Mouse (Mus musculus): ENCODE measurements around the gene Hdac7.

Hdac7 gene

DNA sequence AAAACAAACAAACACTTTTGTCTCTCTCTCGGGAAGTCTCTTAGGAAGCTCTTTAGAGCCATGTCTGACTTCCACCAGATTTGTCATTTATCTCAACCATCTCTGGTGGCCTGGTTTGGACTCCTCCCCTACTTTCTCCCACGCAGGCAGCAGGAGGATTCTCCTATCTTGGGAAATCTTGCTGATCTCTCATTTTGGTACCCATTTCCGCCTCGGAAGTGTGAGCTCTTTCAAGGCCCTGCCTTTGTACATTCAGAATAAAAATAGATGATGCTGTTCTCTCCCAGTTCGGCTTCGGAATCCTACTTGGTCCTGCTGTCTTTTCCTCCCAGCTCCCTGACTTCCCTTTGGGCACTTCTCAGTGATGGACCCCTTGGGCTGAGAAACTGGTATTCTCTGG lies 10.2 kb upstream of the Hdac7 start:
- DNase-seq (ENCODE audit: low spot score) = no peak

DNA sequence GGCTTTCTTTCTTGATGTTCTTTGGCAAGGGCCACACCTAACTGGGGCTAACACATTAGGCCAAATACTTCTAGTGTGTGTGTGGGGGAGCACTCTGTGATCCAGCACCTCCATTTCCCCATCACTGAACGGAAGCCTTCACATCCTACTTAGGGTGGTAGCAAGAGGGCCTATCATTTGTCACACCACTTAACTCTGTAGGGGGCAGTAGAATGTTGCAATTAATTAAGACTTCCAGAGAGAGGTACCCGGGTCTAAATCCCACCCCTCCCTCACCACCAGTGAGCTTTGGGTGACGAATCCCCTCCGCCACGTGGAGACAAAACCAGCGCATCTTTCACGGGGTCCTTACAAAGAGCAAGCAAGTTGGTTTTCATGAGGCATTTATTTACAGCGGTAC lies 9.8 kb upstream of the Hdac7 start:
- DNase-seq (ENCODE audit: low spot score) = no peak

DNA sequence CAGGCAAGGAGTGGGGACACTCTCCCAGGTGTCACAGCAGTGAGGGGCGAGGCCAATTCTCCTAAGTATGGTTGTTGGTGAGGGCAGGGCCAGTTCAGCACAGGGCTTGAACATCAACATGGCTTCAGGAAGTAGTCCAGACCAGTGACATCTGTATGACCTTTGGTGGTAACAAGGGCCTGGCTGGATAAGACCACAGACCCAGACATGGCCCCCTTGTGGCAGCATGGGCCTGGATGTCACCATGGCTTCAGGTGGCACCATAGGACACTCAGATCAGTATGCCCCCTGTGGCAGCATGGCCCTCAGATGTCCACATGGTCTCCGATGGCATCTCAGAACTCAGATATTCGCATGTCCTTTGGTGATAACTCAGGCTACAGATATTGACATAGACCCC lies 8.0 kb upstream of the Hdac7 start:
- DNase-seq (ENCODE audit: low spot score) = no peak

DNA sequence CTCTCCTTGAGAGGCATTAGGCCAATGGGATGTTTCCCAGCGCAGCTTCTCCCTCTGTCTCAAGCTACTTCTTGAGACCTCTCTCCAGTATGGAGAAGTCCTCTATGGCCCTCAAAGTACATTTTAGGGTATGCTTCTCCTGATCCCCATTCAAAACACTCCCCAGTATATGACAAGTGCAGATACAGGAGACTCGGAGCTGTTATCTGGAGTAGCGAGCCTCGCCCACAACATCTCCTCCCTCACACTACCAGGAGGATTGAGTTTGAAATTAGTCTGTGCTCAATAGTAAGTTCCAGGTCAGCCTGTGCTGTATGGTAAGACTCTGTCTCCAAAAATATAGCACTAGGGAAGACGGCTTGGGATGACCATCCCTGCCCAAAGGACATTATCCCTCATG lies 6.7 kb upstream of the Hdac7 start:
- DNase-seq (ENCODE audit: low spot score) = no peak

DNA sequence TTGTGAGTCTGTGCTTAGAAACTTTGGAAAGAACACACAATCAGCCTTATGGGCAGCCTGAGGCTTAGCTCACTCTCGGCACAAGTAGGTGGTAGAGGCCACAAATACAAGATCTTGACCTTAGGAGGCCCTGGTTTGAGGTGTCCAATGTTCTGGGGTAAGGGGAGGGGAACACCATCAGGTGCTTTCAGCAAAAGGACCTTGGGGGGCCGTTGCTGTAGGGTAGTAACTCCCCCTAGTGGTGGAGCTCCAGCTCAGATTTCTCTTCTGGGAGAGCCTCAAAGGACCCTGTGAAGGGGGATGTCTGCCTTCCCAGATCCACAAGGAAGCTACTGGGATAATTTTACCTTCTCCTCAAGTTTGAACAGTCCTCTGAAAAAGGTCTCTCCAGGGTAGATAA lies 6.1 kb upstream of the Hdac7 start:
- no peak for DNase-seq (ENCODE audit: low spot score)

DNA sequence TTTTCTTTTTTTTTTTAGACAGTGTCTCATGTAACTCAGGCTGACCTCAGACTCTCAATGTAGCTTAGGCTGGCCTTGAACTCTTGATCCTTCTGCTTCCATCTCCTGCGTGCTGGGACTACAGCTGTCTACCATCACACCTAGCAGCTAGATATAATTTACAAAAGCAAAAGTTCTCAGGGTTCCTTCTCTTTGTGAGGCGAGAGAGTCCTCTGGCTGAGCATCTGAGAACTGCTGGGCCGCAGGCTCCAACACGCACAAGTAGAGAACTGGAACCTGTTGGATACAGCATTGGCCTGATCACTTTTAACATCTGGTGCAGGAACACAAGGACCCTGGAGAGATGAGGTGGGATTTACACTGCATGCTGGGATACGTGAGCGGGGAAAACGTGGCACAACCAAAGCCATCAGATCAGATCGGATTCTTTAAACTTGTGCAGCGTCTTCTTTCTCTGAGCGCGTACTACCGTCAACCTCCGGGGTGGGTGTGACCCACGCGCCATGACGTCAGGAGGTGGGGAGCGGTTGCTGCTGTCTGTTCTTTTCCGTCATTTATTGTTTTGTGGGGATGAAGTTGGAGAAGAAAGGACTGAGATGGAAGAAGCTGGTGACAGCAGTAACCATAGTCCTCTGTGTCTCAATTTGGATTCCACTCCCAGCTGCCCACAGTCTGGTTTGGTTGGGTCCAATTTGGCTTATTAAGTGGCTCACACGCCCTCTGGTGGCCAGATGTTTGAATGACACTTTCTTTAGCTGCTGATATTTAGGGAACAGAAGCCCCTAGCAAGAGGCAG lies 5.0 kb upstream of the Hdac7 start:
- DNase-seq (ENCODE audit: low spot score) = peak; percentile 75

DNA sequence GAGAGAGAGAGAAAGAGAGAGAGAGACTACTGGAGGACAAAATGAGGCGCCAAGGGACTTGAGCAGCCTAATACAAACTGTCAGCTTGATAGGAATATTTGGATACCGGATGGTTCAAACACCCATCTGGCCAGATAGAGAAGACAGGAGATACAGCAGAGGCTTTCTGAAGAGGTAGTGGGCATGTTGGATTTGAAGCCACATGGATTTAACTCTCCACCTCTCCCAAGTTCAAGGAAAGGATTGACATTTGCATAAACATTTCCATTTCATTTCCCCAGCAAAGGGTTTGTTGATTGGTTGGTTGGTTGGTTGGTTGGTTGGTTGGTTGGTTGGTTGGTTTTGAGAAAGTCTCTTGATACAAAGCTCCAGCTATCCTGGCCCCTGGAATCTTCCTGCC lies 3.6 kb upstream of the Hdac7 start:
- DNase-seq (ENCODE audit: low spot score) = no peak

DNA sequence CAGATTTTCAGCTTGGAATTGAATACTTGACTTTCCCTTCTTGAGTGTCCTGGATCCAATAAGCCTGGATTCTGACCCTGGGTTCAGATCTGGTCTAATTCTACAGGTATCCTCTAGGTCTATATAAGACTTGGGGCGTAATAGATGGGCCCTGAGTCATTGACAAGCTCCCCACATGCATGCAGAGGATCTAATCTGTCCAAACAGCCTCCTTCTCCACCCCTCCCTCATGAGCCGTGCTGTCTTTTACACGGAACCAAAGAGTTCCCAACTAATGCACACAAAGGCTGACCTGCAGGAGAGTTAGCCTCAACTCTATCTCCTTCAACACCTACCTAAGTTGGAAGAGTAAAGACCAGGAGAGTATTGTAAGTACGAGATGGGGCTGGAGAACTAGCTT lies 3.0 kb upstream of the Hdac7 start:
- no peak for DNase-seq (ENCODE audit: low spot score)

DNA sequence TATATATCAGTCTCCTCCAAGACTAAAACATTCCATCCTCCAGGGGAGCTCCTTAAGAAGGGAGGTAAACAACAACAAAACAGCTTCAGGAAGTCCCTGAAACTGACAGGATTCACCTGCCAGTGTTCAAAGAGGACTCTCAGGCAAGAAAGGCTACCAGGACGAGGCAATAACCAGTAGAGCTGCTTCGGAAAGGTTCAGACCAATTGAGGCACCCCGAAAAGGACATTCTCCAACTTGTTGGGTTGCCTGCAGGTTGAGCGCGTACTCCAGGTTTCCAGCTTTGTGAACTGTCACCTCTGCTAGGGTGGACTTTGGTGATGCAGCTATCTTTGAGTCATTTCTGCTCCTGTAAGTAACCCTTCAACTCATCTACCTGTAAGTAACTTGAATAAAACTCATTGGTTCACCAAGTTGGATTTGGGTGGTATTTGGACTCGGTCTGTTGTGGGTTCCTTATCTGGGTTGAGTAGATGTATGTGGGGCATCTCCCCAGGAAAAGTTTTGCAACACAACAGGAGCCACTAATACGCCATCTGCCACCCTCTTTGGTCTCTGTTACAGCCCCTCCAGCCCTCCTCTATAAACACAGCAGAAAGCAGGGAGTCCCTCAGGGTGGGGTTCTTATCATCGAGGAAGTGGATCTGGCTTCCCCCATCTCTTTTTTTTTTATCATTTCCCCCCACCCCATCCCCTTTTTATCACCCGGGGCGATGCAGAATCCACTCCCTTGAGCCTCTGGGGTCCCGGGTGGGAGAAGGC lies 2.0 kb upstream of the Hdac7 start:
- DNase-seq (ENCODE audit: low spot score) = no peak

DNA sequence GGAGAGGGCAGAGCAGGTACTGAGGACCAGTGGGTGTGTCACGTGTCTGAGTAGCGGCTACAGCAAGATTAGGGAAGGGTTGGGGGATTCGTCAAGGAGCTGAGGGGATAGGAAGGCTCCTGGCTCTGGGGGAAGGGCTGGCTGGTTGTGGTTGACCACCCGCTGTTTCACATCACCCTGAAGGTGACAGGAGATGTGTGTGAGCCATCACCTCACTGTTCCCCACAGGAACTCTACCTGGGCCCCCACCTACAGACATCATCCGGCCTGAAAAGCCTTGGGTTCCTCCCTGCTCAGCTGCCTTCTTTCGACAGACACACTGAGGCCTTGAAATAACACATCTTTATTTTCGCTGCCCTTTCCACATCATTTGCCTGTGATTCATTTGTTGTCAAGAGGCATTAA lies 1.1 kb downstream of the Hdac7 start:
- no peak for DNase-seq (ENCODE audit: low spot score)

DNA sequence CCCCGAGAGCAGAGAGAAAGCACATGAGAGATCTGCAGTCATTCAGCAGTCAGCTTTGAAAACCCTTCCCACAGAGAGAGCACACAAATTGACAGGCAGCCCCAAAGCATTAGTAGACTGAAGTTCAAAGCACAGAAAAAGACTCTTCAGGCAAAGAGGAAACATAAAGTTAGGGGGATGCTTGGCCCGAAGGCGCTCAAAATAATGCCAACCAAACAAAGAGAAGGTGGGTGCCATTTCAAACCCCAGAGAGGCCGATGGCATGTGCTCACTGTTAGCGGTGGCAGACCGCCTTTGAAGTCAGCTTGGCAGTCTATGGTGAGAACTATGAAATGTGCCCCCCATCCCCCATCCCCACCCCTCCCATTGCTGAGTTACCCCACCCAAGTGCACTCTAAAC lies 2.2 kb downstream of the Hdac7 start:
- no peak for DNase-seq (ENCODE audit: low spot score)

DNA sequence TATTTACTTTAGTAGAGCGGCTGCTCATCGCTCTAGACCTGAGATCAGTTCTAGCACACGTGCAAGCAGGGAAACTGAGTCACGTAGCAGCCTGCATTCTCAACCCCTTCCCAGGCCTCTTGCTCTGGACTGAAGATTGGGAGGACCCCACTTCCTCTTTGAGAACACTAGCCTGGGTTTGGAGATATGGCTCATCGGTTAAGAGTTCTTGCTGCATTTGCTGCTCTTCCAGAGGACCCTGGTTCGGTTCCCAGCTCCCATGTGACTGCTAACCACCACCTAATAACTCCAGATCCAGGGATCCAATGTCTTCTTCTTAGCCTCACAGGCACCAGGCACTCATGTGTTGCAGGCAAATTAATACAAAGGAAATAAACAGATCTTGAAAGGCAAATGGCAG lies 2.9 kb downstream of the Hdac7 start:
- no peak for DNase-seq (ENCODE audit: low spot score)

DNA sequence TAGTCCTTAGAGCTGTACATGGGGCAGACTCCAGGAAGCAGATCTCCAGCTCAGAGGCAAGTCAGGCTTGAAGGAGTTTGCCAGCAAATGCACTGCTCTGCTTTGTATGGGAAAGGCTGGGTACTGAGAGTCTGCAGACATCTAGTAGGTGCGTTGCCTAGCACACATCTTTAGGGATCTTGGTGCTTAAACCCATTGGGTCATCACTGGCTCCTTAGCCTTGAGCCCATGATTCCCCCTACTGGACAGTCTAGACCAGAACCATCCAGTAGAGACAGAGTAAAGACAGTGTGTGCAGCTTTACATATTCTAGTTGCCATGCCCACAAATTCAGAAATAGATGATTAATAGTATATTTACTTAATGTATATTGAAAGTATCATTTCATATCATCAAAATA lies 3.5 kb downstream of the Hdac7 start:
- DNase-seq (ENCODE audit: low spot score) = no peak

DNA sequence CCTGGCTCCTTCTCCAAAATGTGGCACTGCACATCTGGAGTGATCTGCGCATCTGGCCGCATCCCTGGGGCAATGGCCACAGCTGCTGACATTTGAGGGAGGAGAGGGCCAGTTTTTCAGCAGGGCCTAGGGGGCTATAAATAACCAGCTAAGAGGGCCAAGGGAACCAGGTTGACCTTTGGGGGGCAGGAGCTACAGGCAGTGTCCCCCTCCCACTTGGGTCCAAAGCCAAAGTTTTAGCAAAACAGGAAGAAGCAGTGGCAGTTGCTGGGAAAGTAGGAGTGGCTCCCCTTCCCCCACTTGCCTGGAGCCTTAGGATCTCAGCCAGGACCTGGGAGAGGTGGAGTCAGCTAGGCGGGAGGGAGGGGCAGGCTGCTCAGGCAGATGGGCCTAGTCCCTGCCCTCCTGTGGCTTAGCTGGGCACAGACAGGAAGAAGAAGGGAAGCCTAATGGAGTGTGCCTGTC lies 4.3 kb downstream of the Hdac7 start:
- no peak for DNase-seq (ENCODE audit: low spot score)

DNA sequence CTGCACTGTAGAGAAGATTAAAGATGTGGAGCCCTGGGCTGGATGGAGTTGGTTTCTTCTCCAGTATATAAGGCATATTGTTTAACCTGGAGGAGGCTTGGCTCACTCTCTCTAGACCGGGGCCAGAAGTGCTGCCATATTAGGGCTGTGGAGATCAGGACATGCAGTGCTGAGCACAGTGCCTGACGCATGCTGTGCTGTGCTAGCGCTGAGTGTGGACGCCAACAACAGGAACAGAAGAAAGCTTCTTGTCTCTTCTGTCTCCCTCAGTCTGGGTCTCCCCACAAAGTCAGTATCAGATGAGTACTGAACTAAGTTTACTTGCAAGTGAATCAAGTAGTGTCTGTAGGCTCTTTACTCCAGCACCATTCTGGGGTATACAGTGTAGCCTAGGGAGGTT lies 4.8 kb downstream of the Hdac7 start:
- DNase-seq (ENCODE audit: low spot score) = no peak

DNA sequence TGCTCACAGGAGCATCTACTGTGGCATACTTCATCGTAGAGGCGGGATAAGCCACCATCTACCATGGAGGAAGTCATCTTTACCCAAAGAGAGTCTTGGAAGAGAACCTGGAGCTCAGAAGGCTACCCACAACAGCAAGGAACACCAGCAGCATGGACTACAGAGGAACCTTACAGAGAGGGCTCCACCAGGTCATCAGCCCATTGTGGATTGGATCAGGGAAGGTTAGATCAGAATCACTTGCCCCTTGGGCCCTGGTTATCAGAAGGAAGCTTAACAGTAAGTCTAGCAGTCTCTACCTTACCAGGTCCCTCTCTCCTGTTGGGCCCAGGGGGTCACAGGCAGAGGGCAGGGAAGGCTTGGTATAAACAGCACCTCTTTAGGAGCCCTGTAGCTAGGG lies 5.3 kb downstream of the Hdac7 start:
- no peak for DNase-seq (ENCODE audit: low spot score)

DNA sequence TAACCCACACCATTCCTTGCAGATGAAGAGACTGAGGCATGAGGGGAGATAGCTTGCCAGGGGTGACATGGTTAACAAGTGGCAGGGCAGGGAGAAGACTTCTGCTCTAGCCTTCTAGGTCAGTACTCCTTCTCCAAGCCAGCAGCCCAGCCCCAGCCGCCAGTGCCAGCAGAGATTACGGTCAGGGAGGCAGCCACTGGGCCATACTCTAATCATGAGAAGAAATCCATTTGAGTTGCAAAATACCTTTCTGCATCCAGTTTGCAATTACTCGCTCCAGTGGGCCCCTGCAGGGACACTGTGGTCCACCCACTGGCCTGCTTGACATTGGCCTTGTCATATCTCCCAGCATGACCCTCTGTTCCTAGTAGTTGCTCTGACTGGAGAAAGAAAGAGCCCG lies 5.9 kb downstream of the Hdac7 start:
- DNase-seq (ENCODE audit: low spot score) = no peak

DNA sequence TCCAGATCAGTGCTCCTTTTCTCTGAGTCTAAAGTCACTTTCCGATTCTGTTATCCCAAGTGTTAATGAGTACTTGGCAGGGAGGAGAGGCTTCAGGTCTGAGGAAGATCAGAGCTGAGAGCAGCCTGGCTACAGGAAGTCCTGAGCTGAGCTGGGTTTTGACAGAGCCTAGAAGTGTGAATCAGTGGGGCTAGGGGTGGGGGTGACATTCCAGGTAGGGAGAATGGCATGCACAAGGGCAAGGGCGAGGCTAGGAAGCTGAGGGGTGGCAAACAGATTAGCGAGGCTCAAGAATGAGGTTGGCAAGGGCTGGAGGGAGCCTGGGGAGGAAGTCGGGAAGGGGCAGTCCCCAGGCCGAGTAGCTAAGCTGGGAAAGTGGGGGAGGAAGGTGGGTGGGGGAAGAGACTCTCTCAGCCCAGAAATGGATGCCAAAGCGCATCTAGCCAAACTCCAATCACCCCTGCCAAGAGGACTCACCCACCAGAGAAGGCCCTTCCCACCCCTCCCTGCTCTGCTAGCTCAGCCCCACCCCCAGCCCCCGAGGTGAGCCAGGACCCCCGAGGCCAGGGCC lies 6.7 kb downstream of the Hdac7 start:
- DNase-seq (ENCODE audit: low spot score) = peak; percentile 46

DNA sequence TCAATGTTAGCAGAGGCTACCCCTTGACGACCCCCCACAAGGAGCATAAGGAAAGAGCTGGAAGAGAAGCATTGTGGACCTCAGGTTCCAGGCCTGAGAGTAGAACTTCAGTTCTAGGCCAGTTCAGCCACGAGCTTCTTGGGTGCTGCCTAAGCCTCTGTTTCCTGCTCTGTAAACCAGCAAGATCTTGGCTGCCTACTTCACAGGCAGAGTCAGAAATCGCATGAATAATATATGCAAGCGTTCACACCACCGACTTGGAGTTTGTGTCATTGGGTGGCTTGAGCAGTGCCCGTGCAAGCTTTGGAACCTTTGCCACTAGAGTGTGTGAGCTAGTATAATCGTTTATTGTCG lies 7.4 kb downstream of the Hdac7 start:
- no peak for DNase-seq (ENCODE audit: low spot score)

DNA sequence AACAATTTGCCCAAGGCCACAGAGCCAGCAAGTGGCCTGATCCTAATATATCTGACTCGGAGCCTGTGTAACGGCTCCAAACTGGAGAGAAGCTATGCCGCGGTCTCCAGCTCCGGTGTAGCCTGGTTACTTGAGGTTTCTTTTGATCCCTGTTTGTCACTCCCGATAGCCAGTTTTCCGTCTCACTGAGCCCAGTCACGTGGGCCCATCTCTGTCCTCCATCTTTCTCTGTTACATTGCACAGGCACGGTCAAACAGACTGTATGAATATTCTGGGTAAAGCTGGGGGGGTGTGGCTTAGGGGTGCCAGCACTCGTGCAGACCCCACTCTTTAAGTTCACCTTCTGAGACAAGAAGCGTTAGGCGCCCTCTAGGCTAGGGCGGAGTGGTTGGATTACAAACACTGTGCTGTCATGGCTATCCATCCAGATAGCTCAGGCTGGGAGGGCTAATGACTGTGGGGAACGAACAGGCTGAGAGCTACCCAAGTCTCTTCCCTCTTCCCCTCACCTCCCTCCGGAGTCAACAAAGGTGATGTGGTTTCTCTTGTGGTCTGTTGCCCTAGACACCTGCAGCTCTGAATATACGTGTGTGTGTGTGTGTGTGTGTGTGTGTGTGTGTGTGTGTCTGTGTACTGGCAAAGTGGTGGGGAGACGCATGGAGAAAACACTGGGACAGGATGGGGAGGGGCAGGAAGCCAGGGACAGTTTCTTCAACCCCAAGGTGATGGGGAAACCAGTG lies 8.0 kb downstream of the Hdac7 start:
- no peak for DNase-seq (ENCODE audit: low spot score)

DNA sequence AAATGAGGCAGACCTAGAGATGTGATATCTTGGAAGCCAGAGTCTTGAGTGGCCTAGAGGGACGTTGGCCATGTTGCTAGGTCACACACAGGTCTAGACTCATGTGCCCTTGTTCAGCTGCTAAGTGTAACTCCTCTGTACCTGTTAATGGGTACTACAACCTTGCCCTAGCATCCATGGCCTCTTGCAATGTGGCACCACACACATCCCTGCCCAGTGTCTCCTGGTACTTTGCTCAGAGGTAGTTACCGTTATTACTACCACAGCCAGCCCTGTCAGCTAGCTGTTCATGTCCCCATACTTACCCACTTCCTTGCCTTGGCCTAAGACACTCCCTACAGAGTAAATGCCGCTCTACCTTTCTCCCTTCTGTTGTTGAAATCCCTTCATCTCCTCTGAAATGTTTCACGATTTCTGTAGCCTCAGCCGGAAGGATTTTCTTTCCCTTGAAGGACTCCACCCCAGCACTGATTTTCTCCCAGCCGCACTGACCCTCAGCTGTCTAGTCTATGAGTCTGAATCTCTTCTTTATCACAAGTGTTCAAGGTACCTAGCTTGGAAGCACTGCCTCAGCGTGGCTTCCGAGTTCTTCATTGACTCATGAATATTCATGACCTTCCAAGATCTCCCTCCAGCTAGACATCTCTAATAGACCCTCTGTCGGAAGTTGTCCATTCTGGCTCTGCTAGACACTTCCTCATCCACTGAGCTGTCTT lies 11.4 kb downstream of the Hdac7 start:
- DNase-seq (ENCODE audit: low spot score) = no peak
